Mouse (Mus musculus): ENCODE data around the gene Dixdc1. TPM values are rescaled to one million over a fixed set of nuclear protein-coding genes. Genes with fewer than 3 reads are reported as not detected.
"Not testable (repeated sequence)": the region's sequence is repeated elsewhere in the genome, so short reads cannot be mapped to it uniquely, and the experiment has no call there.

Dixdc1 gene
- polyA plus RNA-seq, 1 experiment from 2014 or later, result 33.8 TPM

- WGBS, result 84% methylated on average over 10 of the region's 10 CpGs
- Histone ChIP-seq H3K4me3 (no peak overlapping the region), H3K27ac (no peak overlapping the region), H3K36me3 (peaks cover 95% of the 10 kb centered on the region), H3K4me1 (no peaks in the 10 kb centered on the region), H3K9me3 (replicated peaks) (no peaks in the 10 kb centered on the region), H3K27me3 (ENCODE audit: low read depth, poor library complexity, severe bottlenecking) (no peaks in the 10 kb centered on the region)
- no peak for DNase-seq (ENCODE audit: low spot score)
Measured at GRCm38 (mm10) chr9:50646826-50647370, 92.4 kb downstream of the Dixdc1 start.

- Histone ChIP-seq H3K9me3 (replicated peaks) (no peaks in the 10 kb centered on the region), H3K36me3 (peaks cover 73% of the 10 kb centered on the region), H3K4me3 (no peak overlapping the region), H3K27ac (no peak overlapping the region), H3K4me1 (no peaks in the 10 kb centered on the region), H3K27me3 (ENCODE audit: low read depth, poor library complexity, severe bottlenecking) (no peaks in the 10 kb centered on the region)
- DNase-seq (ENCODE audit: low spot score), result no peak
- WGBS, result 97% methylated on average over 11 of the region's 11 CpGs
Measured at GRCm38 (mm10) chr9:50634270-50634669, 105.0 kb downstream of the Dixdc1 start.

GRCm38 (mm10) chr9:50633059-50633458 is 106.3 kb downstream of the Dixdc1 start:
- Histone ChIP-seq H3K4me3 (no peak overlapping the region), H3K36me3 (peaks cover 61% of the 10 kb centered on the region), H3K4me1 (no peaks in the 10 kb centered on the region), H3K9me3 (replicated peaks) (no peaks in the 10 kb centered on the region), H3K27me3 (ENCODE audit: low read depth, poor library complexity, severe bottlenecking) (no peaks in the 10 kb centered on the region), H3K27ac (no peak overlapping the region)
- WGBS, result 65% methylated on average over 2 of the region's 2 CpGs
- no peak for DNase-seq (ENCODE audit: low spot score)

GRCm38 (mm10) chr9:50632016-50632688 is 107.2 kb downstream of the Dixdc1 start:
- Histone ChIP-seq H3K27ac (no peak overlapping the region), H3K27me3 (ENCODE audit: low read depth, poor library complexity, severe bottlenecking) (no peaks in the 10 kb centered on the region), H3K9me3 (replicated peaks) (no peaks in the 10 kb centered on the region), H3K36me3 (peaks cover 52% of the 10 kb centered on the region), H3K4me3 (no peak overlapping the region), H3K4me1 (no peaks in the 10 kb centered on the region)
- no peak for DNase-seq (ENCODE audit: low spot score)
- 85% methylated on average over 6 of the region's 6 CpGs for WGBS

GRCm38 (mm10) chr9:50630903-50631302 is 108.4 kb downstream of the Dixdc1 start:
- not testable (repeated sequence) for H3K27me3 ChIP-seq (ENCODE audit: low read depth, poor library complexity, severe bottlenecking); H3K4me1 ChIP-seq; H3K27ac ChIP-seq; H3K9me3 ChIP-seq (replicated peaks); H3K4me3 ChIP-seq; DNase-seq (ENCODE audit: low spot score)
- peaks cover 39% of the 10 kb centered on the region for H3K36me3 ChIP-seq
- WGBS, result 95% methylated on average over 6 of the region's 8 CpGs

- Histone ChIP-seq H3K4me1 (peaks cover 8% of the 10 kb centered on the region), H3K27ac (no peak overlapping the region), H3K36me3 (peaks cover 25% of the 10 kb centered on the region), H3K9me3 (replicated peaks) (no peaks in the 10 kb centered on the region), H3K27me3 (ENCODE audit: low read depth, poor library complexity, severe bottlenecking) (no peaks in the 10 kb centered on the region), H3K4me3 (peak overlapping the region; percentile 89)
- 63% methylated on average over 9 of the region's 9 CpGs for WGBS
- DNase-seq (ENCODE audit: low spot score), result no peak
Measured at GRCm38 (mm10) chr9:50617794-50618330, 121.5 kb downstream of the Dixdc1 start.

- H3K9me3 ChIP-seq (replicated peaks), result no peaks in the 10 kb centered on the region
- peaks cover 33% of the 10 kb centered on the region for H3K36me3 ChIP-seq
- H3K27me3 ChIP-seq (ENCODE audit: low read depth, poor library complexity, severe bottlenecking), result no peaks in the 10 kb centered on the region
- peak within 1 kb of the TSS; percentile 89 for H3K4me3 ChIP-seq
- peaks cover 8% of the 10 kb centered on the region for H3K4me1 ChIP-seq
- peak; percentile 90 for DNase-seq (ENCODE audit: low spot score)
- under 1% methylated on average over 81 of the region's 81 CpGs for WGBS
- peak within 1 kb of the TSS; percentile 93 for H3K27ac ChIP-seq
Measured at GRCm38 (mm10) chr9:50616766-50617603, 122.3 kb downstream of the Dixdc1 start, which contains the start of the genes Pih1d2 and Nkapd1. Gene Pih1d2 (plus strand): TSS chr9:50617321. Gene Nkapd1 (minus strand): TSS chr9:50617464.

- Histone ChIP-seq H3K4me1 (peaks cover 8% of the 10 kb centered on the region), H3K4me3 (peak overlapping the region; percentile 89), H3K27me3 (ENCODE audit: low read depth, poor library complexity, severe bottlenecking) (no peaks in the 10 kb centered on the region), H3K36me3 (peaks cover 42% of the 10 kb centered on the region), H3K9me3 (replicated peaks) (no peaks in the 10 kb centered on the region), H3K27ac (peak overlapping the region; percentile 93)
- 43% methylated on average over 11 of the region's 11 CpGs for WGBS
- DNase-seq (ENCODE audit: low spot score), result no peak
Measured at GRCm38 (mm10) chr9:50616161-50616560, 123.2 kb downstream of the Dixdc1 start.

Other genes with a start within 250 kb of the Dixdc1 start
- gene Plet1, start 245.0 kb downstream of the Dixdc1 start, polyA plus RNA-seq (2016; fragmentation: Nextera tagmentation; extraction: Ambion mirVana), result 0.29 TPM in 1 of 2 replicates, not detected in the other
- 53.4 and 59.2 TPM in 2 replicates for gene Pts, start 210.8 kb downstream of the Dixdc1 start, polyA plus RNA-seq (2016; fragmentation: Nextera tagmentation; extraction: Ambion mirVana)
- gene Il18, start 184.7 kb downstream of the Dixdc1 start, polyA plus RNA-seq (2016; fragmentation: Nextera tagmentation; extraction: Ambion mirVana), result 0.50 TPM in 1 of 2 replicates, not detected in the other
- gene Bco2, start 184.3 kb downstream of the Dixdc1 start, polyA plus RNA-seq (2016; fragmentation: Nextera tagmentation; extraction: Ambion mirVana), result 0.06 TPM in 1 of 2 replicates, not detected in the other
- gene Tex12, start 178.2 kb downstream of the Dixdc1 start, polyA plus RNA-seq (2016; fragmentation: Nextera tagmentation; extraction: Ambion mirVana), result not detected in 2 replicates
- 337 and 352 TPM in 2 replicates for gene Sdhd, start 135.7 kb downstream of the Dixdc1 start, polyA plus RNA-seq (2016; fragmentation: Nextera tagmentation; extraction: Ambion mirVana)
- 297 and 307 TPM in 2 replicates for gene Timm8b, start 135.6 kb downstream of the Dixdc1 start, polyA plus RNA-seq (2016; fragmentation: Nextera tagmentation; extraction: Ambion mirVana)
- 5.1 and 5.4 TPM in 2 replicates for gene Pih1d2, start 122.2 kb downstream of the Dixdc1 start, polyA plus RNA-seq (2016; fragmentation: Nextera tagmentation; extraction: Ambion mirVana)
- gene Nkapd1, start 122.1 kb downstream of the Dixdc1 start, polyA plus RNA-seq (2016; fragmentation: Nextera tagmentation; extraction: Ambion mirVana), result 20.4 and 21.3 TPM in 2 replicates
- 61.7 and 62.1 TPM in 2 replicates for gene Dlat, start 79.7 kb downstream of the Dixdc1 start, polyA plus RNA-seq (2016; fragmentation: Nextera tagmentation; extraction: Ambion mirVana)
- gene 2310030G06Rik, start 7.0 kb upstream of the Dixdc1 start, polyA plus RNA-seq (2016; fragmentation: Nextera tagmentation; extraction: Ambion mirVana), result 2.6 and 2.8 TPM in 2 replicates
- 2.4 and 3.1 TPM in 2 replicates for gene Cryab, start 11.8 kb upstream of the Dixdc1 start, polyA plus RNA-seq (2016; fragmentation: Nextera tagmentation; extraction: Ambion mirVana)
- not detected in 2 replicates for gene Hspb2, start 12.8 kb upstream of the Dixdc1 start, polyA plus RNA-seq (2016; fragmentation: Nextera tagmentation; extraction: Ambion mirVana)
- 12.6 and 14.0 TPM in 2 replicates for gene Fdxacb1, start 28.7 kb upstream of the Dixdc1 start, polyA plus RNA-seq (2016; fragmentation: Nextera tagmentation; extraction: Ambion mirVana)
- 42.2 and 43.0 TPM in 2 replicates for gene Alg9, start 35.5 kb upstream of the Dixdc1 start, polyA plus RNA-seq (2016; fragmentation: Nextera tagmentation; extraction: Ambion mirVana)
- 19.7 and 25.8 TPM in 2 replicates for gene 1110032A03Rik, start 36.0 kb upstream of the Dixdc1 start, polyA plus RNA-seq (2016; fragmentation: Nextera tagmentation; extraction: Ambion mirVana)
- gene Ppp2r1b, start 105.8 kb upstream of the Dixdc1 start, polyA plus RNA-seq (2016; fragmentation: Nextera tagmentation; extraction: Ambion mirVana), result 159 and 177 TPM in 2 replicates

All from limb, embryonic 10.5 days (tissue).